Mouse (Mus musculus) heart, embryonic 12.5 days (tissue): ENCODE measurements around the gene Hsd17b7. TPM values are rescaled to one million over a fixed set of nuclear protein-coding genes. Genes with fewer than 3 reads are reported as not detected.
A peak's percentile ranks its signal among the peaks of the same experiment; 100 is the strongest.

Source experiments
- ATAC-seq: fragments of 200-750 bp; cut with Nextera tagmentation; 2 replicates; pipeline ENCODE4 v1.8.0; 2017; ENCODE audit warnings: moderate TSS enrichment, moderate library complexity; ENCODE audit not compliant: insufficient number of reproducible peaks, low FRiP score
- H3K27ac ChIP-seq: fragments of 300-500 bp; sonication (generic); 2 replicates; pipeline ENCODE4 v1.5.1; 2016; ENCODE audit warnings: mild to moderate bottlenecking, moderate library complexity; ENCODE audit not compliant: poor library complexity, severe bottlenecking
- H3K27me3 ChIP-seq: fragments of 300-500 bp; sonication (generic); replicated peaks from 2 replicates; pipeline ENCODE4 v1.6.1; 2016; ENCODE audit warnings: mild to moderate bottlenecking, moderate library complexity
- H3K36me3 ChIP-seq: fragments of 300-500 bp; sonication (generic); 2 replicates; pipeline ENCODE4 v1.6.1; 2016; ENCODE audit warnings: mild to moderate bottlenecking, moderate library complexity
- H3K4me1 ChIP-seq: fragments of 300-500 bp; sonication (generic); replicated peaks from 2 replicates; pipeline ENCODE4 v1.6.1; 2016; ENCODE audit warnings: mild to moderate bottlenecking
- H3K4me2 ChIP-seq: fragments of 300-500 bp; sonication (generic); 2 replicates; pipeline ENCODE4 v1.6.1; 2016; ENCODE audit warnings: mild to moderate bottlenecking, moderate library complexity
- H3K4me3 ChIP-seq: fragments of 300-500 bp; sonication (generic); 2 replicates; pipeline ENCODE4 v1.5.1; 2016; ENCODE audit warnings: mild to moderate bottlenecking
- H3K9ac ChIP-seq: fragments of 300-500 bp; sonication (generic); 2 replicates; pipeline ENCODE4 v1.6.1; 2016; ENCODE audit warnings: mild to moderate bottlenecking, moderate library complexity
- H3K9me3 ChIP-seq: fragments of 300-500 bp; sonication (generic); replicated peaks from 2 replicates; pipeline ENCODE4 v1.6.1; 2016; ENCODE audit warnings: mild to moderate bottlenecking, moderate library complexity
- WGBS: fragments of 180-500 bp; shearing (Covaris S2); methylation state at CpG from one replicate; pipeline ENCODE4 v1.1.7; 2016; 5-methylcytosine and 5-hydroxymethylcytosine counted together
- polyA plus RNA-seq: library from polyadenylated mRNA; unstranded; fragments of >200 nt; fragmentation: Nextera tagmentation; extraction: Ambion mirVana; gene quantifications from 2 replicates; pipeline ENCODE4 v1.2.1, GENCODE M21; 2016

Gene Hsd17b7
- polyA plus RNA-seq, 1 experiment from 2014 or later = 35.7 TPM

GRCm38 (mm10) chr1:169917115-169917796 lies 51.8 kb downstream of the Hsd17b7 start:
- 43% methylated on average over 9 of the region's 9 CpGs for WGBS

GRCm38 (mm10) chr1:169916659-169917058 lies 52.4 kb downstream of the Hsd17b7 start:
- no peak for ATAC-seq
- Histone ChIP-seq H3K4me1 (peaks cover 3% of the 10 kb centered on the region; the same call in 1 of the 2 replicates), H3K36me3 (no peaks in the 10 kb centered on the region), H3K27me3 (peaks cover 6% of the 10 kb centered on the region; the same call in 1 of the 2 replicates), H3K9ac (no peak overlapping the region), H3K27ac (no peak overlapping the region), H3K4me3 (no peak overlapping the region), H3K9me3 (no peaks in the 10 kb centered on the region), H3K4me2 (no peak overlapping the region)
- WGBS = 38% methylated on average over 7 of the region's 7 CpGs

More at GRCm38 (mm10) chr1:169917115-169917796, 51.8 kb downstream of the Hsd17b7 start:
- no peak overlapping the region for H3K4me3 ChIP-seq
- no peak overlapping the region for H3K27ac ChIP-seq
- peaks cover 3% of the 10 kb centered on the region; the same call in 1 of the 2 replicates for H3K4me1 ChIP-seq
- H3K27me3 ChIP-seq = peaks cover 6% of the 10 kb centered on the region; the same call in 1 of the 2 replicates
- ATAC-seq = no peak
- H3K9me3 ChIP-seq = no peaks in the 10 kb centered on the region
- H3K4me2 ChIP-seq = no peak overlapping the region
- H3K36me3 ChIP-seq = no peaks in the 10 kb centered on the region
- no peak overlapping the region for H3K9ac ChIP-seq

- Histone ChIP-seq H3K9ac (no peak overlapping the region), H3K4me3 (no peak overlapping the region), H3K4me2 (no peak overlapping the region), H3K9me3 (no peaks in the 10 kb centered on the region), H3K27ac (no peak overlapping the region), H3K27me3 (no peaks in the 10 kb centered on the region), H3K4me1 (0 out of 2 replicates have a peak, but pooled peaks cover 5% of the 10 kb centered on the region), H3K36me3 (no peaks in the 10 kb centered on the region)
- WGBS = 74% methylated on average over 6 of the region's 6 CpGs
- ATAC-seq = no peak
These were observed 57.5 kb downstream of the Hsd17b7 start for GRCm38 (mm10) chr1:169911526-169911925.

- Histone ChIP-seq H3K9ac (no peak overlapping the region), H3K9me3 (no peaks in the 10 kb centered on the region), H3K4me3 (no peak overlapping the region), H3K4me1 (0 out of 2 replicates have a peak, but pooled peaks cover 5% of the 10 kb centered on the region), H3K36me3 (no peaks in the 10 kb centered on the region), H3K27ac (0 out of 2 replicates have a peak overlapping the region, but pooled peaks have one; percentile 11), H3K27me3 (no peaks in the 10 kb centered on the region), H3K4me2 (no peak overlapping the region)
- WGBS = 67% methylated on average over 7 of the region's 7 CpGs
- peak; percentile 33; the same call in 1 of the 2 replicates for ATAC-seq
These were observed 58.3 kb downstream of the Hsd17b7 start for GRCm38 (mm10) chr1:169910751-169911150.

GRCm38 (mm10) chr1:169909659-169910058 lies 59.4 kb downstream of the Hsd17b7 start:
- WGBS = 88% methylated on average over 6 of the region's 6 CpGs
- Histone ChIP-seq H3K9me3 (no peaks in the 10 kb centered on the region), H3K36me3 (no peaks in the 10 kb centered on the region), H3K9ac (no peak overlapping the region), H3K4me1 (0 out of 2 replicates have a peak, but pooled peaks cover 5% of the 10 kb centered on the region), H3K27ac (no peak overlapping the region), H3K27me3 (no peaks in the 10 kb centered on the region), H3K4me3 (no peak overlapping the region), H3K4me2 (no peak overlapping the region)
- ATAC-seq = no peak

GRCm38 (mm10) chr1:169909163-169909562 lies 59.9 kb downstream of the Hsd17b7 start:
- Histone ChIP-seq H3K9me3 (no peaks in the 10 kb centered on the region), H3K4me2 (no peak overlapping the region), H3K4me3 (no peak overlapping the region), H3K9ac (no peak overlapping the region), H3K36me3 (no peaks in the 10 kb centered on the region), H3K4me1 (0 out of 2 replicates have a peak, but pooled peaks cover 5% of the 10 kb centered on the region), H3K27ac (no peak overlapping the region), H3K27me3 (no peaks in the 10 kb centered on the region)
- no peak for ATAC-seq
- WGBS = 74% methylated on average over 5 of the region's 5 CpGs

- Histone ChIP-seq H3K27me3 (no peaks in the 10 kb centered on the region), H3K36me3 (no peaks in the 10 kb centered on the region), H3K9ac (no peak overlapping the region), H3K4me1 (0 out of 2 replicates have a peak, but pooled peaks cover 6% of the 10 kb centered on the region), H3K4me2 (no peak overlapping the region), H3K27ac (no peak overlapping the region), H3K4me3 (no peak overlapping the region), H3K9me3 (no peaks in the 10 kb centered on the region)
- no peak for ATAC-seq
- 74% methylated on average over 3 of the region's 3 CpGs for WGBS
These were observed 68.2 kb downstream of the Hsd17b7 start for GRCm38 (mm10) chr1:169900771-169901336.

Other genes starting within 250 kb of the Hsd17b7 start
- gene Rgs4, start 221.6 kb downstream of the Hsd17b7 start, polyA plus RNA-seq = 2.5 and 2.9 TPM in 2 replicates
- gene Ccdc190, start 40.6 kb downstream of the Hsd17b7 start, polyA plus RNA-seq = not detected in 2 replicates
- gene Ddr2, start 141.5 kb upstream of the Hsd17b7 start, polyA plus RNA-seq = 7.6 and 7.9 TPM in 2 replicates
- gene Uap1, start 205.7 kb upstream of the Hsd17b7 start, polyA plus RNA-seq = 61.6 and 66.1 TPM in 2 replicates
- 13.8 and 14.6 TPM in 2 replicates for gene Uhmk1, start 246.2 kb upstream of the Hsd17b7 start, polyA plus RNA-seq